Mouse (Mus musculus): ENCODE results near the gene Timp3.
"Not testable (repeated sequence)": the region's sequence is repeated elsewhere in the genome, so short reads cannot be mapped to it uniquely, and the experiment has no call there.

- not testable (repeated sequence) for TF ChIP-seq CTCF (IDR thresholded peaks at IDR 0.05); POLR2A (IDR thresholded peaks at IDR 0.05; ENCODE audit: insufficient read depth, low read depth, low read length)
Measured at GRCm38 (mm10) chr10:86378803-86379202, 78.6 kb downstream of the Timp3 start.

Measured in heart, adult 2 months (tissue).